Mouse (Mus musculus): ENCODE measurements around the gene Sh3kbp1.

DNA sequence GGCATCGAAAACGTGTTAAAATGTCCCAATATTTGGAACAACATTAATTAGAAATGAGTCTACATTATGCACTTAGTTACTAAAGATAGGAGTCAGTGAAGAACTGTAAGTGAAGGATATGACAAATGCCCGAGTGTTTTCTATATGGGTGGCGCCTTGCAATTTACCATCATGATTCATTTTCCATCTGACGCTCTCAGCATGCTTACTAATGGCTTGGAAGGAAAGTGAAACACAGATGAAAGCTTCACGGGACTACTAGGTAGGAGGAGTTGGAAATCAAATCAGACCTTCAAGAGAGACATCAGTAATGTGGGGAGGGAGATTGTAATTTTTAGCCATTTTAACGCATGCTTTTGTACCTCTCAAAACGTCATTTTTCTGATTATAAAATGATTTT is 223.7 kb downstream of the Sh3kbp1 start:
- TF ChIP-seq CTCF (conservative IDR thresholded peaks at IDR 0.05; ENCODE audit: low read length) (no peak), NANOG (IDR thresholded peaks at IDR 0.05; ENCODE audit: borderline replicate concordance, low read length) (no peak), POU5F1 (IDR thresholded peaks at IDR 0.05; ENCODE audit: borderline replicate concordance, low read length) (no peak)

Measured in E14TG2a.4 (cell line).